Mouse (Mus musculus) hindbrain, embryonic 12.5 days (tissue): ENCODE measurements at regions not wholly inside any gene's neighbourhood (a gene's known extent, or its start where the extent isn't known, plus 50 kb on each side); places are given as distances from the start of the nearest gene placed in this dataset.

Experiments used
- ATAC-seq: fragments of 200-750 bp; cut with Nextera tagmentation; 2 replicates; pipeline ENCODE4 v1.8.0; 2017; ENCODE audit warnings: moderate TSS enrichment; ENCODE audit not compliant: low FRiP score
- H3K27ac ChIP-seq: fragments of 300-500 bp; sonication (generic); 2 replicates; pipeline ENCODE4 v1.5.1; 2016; ENCODE audit warnings: mild to moderate bottlenecking
- H3K27me3 ChIP-seq: fragments of 300-500 bp; sonication (generic); 2 replicates; pipeline ENCODE4 v1.6.1; 2016; ENCODE audit warnings: mild to moderate bottlenecking
- H3K36me3 ChIP-seq: fragments of 300-500 bp; sonication (generic); 2 replicates; pipeline ENCODE4 v1.6.1; 2016; ENCODE audit warnings: mild to moderate bottlenecking
- H3K4me1 ChIP-seq: fragments of 300-500 bp; sonication (generic); 2 replicates; pipeline ENCODE4 v1.6.1; 2016
- H3K4me2 ChIP-seq: fragments of 300-500 bp; sonication (generic); replicated peaks from 2 replicates; pipeline ENCODE4 v1.6.1; 2016; ENCODE audit warnings: mild to moderate bottlenecking
- H3K4me3 ChIP-seq: fragments of 300-500 bp; sonication (generic); 2 replicates; pipeline ENCODE4 v1.5.1; 2016; ENCODE audit warnings: mild to moderate bottlenecking
- H3K9ac ChIP-seq: fragments of 300-500 bp; sonication (generic); 2 replicates; pipeline ENCODE4 v1.6.1; 2016; ENCODE audit warnings: mild to moderate bottlenecking, moderate library complexity
- H3K9me3 ChIP-seq: fragments of 300-500 bp; sonication (generic); replicated peaks from 2 replicates; pipeline ENCODE4 v1.6.1; 2016; ENCODE audit warnings: mild to moderate bottlenecking
- WGBS: fragments of 180-500 bp; shearing (Covaris S2); methylation state at CpG from one replicate; pipeline ENCODE4 v1.1.7; 2016; 5-methylcytosine and 5-hydroxymethylcytosine counted together

DNA sequence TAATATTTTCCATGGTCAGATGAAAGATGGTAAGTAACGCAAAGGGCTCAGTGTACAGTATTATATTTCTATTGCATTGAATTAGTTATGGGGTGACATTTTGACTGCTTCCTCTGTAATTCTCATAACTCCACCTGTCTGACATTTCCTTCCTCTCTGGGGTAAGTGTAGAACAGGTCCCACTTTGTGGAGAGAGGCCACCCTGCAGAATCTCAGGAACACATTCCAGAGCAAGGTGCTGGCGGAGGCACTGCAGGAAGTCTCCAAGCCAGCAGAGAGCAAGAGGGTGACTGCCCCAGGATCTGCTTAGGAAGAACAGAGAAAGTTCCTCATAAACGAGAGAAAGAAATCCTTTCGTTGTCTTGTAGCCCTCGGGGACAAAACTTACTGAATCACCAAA, 95.4 kb upstream of the Hes1 start:
- ATAC-seq, result no peak
- 71% methylated on average over 5 of the region's 5 CpGs for WGBS
- Histone ChIP-seq H3K27ac (no peak overlapping the region), H3K9me3 (0 out of 2 replicates have a peak, but pooled peaks cover 3% of the 10 kb centered on the region), H3K4me3 (no peak overlapping the region), H3K36me3 (no peaks in the 10 kb centered on the region), H3K4me2 (no peak overlapping the region), H3K27me3 (peaks cover 11% of the 10 kb centered on the region; the same call in 1 of the 2 replicates), H3K9ac (no peak overlapping the region), H3K4me1 (peaks cover 10% of the 10 kb centered on the region)

- no peak overlapping the region for H3K4me2 ChIP-seq
- WGBS, result 67% methylated on average over 1 of the region's 1 CpGs
- no peaks in the 10 kb centered on the region for H3K9me3 ChIP-seq
- ATAC-seq, result no peak
- H3K9ac ChIP-seq, result no peak overlapping the region
- H3K36me3 ChIP-seq, result no peaks in the 10 kb centered on the region
- H3K27me3 ChIP-seq, result peaks cover 12% of the 10 kb centered on the region
- H3K4me1 ChIP-seq, result peaks cover 11% of the 10 kb centered on the region
- no peak overlapping the region for H3K4me3 ChIP-seq
- H3K27ac ChIP-seq, result no peak overlapping the region
Observed at GRCm38 (mm10) chr16:29972741-29973141, 91.4 kb upstream of the Hes1 start.

- Histone ChIP-seq H3K9ac (no peak overlapping the region), H3K9me3 (no peaks in the 10 kb centered on the region), H3K27me3 (peaks cover 14% of the 10 kb centered on the region), H3K27ac (no peak overlapping the region), H3K36me3 (no peaks in the 10 kb centered on the region), H3K4me3 (no peak overlapping the region), H3K4me2 (no peak overlapping the region), H3K4me1 (peaks cover 13% of the 10 kb centered on the region)
- ATAC-seq, result no peak
- 64% methylated on average over 7 of the region's 7 CpGs for WGBS
Observed at GRCm38 (mm10) chr16:29973250-29973649, 90.9 kb upstream of the Hes1 start.

- no peak for ATAC-seq
- H3K4me1 ChIP-seq, result peaks cover 11% of the 10 kb centered on the region
- no peak overlapping the region for H3K9ac ChIP-seq
- WGBS, result 87% methylated on average over 3 of the region's 3 CpGs
- H3K27me3 ChIP-seq, result peaks cover 26% of the 10 kb centered on the region
- H3K4me3 ChIP-seq, result no peak overlapping the region
- no peak overlapping the region for H3K4me2 ChIP-seq
- no peaks in the 10 kb centered on the region for H3K36me3 ChIP-seq
- no peak overlapping the region for H3K27ac ChIP-seq
- H3K9me3 ChIP-seq, result no peaks in the 10 kb centered on the region
Observed at GRCm38 (mm10) chr16:29975800-29976199, 88.4 kb upstream of the Hes1 start.

DNA sequence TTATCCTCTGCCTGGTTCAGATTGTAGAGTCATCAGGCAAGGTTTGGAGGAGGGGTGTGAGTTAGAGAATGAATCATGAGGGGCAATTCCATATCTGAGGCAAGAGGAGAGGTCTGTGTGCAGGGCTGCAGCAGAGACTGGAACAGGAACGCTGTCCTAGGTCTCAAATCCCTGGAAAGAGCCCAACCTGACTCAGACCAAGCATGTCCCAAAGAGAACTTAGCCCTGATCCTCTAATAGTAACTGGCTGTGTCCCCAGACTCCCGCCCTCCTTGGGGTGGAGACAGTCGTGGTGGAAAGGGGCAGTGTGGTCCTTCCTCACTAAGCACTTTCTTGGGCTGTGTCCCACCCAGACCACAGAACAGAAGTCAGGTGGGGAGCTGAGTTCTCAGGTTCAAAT, 87.2 kb upstream of the Hes1 start:
- H3K4me3 ChIP-seq, result no peak overlapping the region
- peaks cover 11% of the 10 kb centered on the region for H3K4me1 ChIP-seq
- 73% methylated on average over 3 of the region's 3 CpGs for WGBS
- no peak overlapping the region for H3K4me2 ChIP-seq
- ATAC-seq, result no peak
- no peaks in the 10 kb centered on the region for H3K36me3 ChIP-seq
- no peak overlapping the region for H3K27ac ChIP-seq
- no peaks in the 10 kb centered on the region for H3K9me3 ChIP-seq
- no peak overlapping the region for H3K9ac ChIP-seq
- peaks cover 26% of the 10 kb centered on the region for H3K27me3 ChIP-seq

GRCm38 (mm10) chr16:29977711-29978110, 86.5 kb upstream of the Hes1 start:
- 61% methylated on average over 8 of the region's 8 CpGs for whole genome bisulfite sequencing
- no peaks in the 10 kb centered on the region for H3K9me3 ChIP-seq

DNA sequence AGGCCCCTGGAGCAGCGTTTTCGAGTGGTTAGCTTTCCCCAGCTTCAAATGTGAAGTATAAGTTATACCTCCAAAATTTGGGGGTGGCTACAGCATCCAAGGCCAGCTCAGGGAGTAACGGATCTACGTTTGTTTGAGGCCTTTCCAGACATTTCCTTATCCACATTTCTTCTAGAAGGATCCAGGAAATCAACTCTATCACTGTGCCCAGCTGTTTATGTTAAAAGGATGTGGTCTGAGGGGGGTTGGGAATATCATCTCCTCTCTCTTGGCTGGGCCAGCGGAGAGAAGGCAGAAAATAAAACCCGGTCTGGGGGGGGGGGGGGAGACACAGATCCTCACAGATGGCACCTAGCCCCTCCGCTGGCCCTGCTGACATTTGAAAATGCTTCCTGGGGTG, 85.1 kb upstream of the Hes1 start:
- Histone ChIP-seq H3K9ac (no peak overlapping the region), H3K4me1 (peaks cover 4% of the 10 kb centered on the region), H3K36me3 (no peaks in the 10 kb centered on the region), H3K27ac (no peak overlapping the region), H3K27me3 (peaks cover 18% of the 10 kb centered on the region), H3K4me3 (no peak overlapping the region), H3K9me3 (no peaks in the 10 kb centered on the region), H3K4me2 (no peak overlapping the region)
- ATAC-seq, result no peak
- 76% methylated on average over 7 of the region's 7 CpGs for WGBS

More at GRCm38 (mm10) chr16:29977711-29978110, 86.5 kb upstream of the Hes1 start:
- ATAC-seq, result no peak
- Histone ChIP-seq H3K36me3 (no peaks in the 10 kb centered on the region), H3K4me3 (no peak overlapping the region), H3K27ac (no peak overlapping the region), H3K4me1 (peaks cover 10% of the 10 kb centered on the region), H3K4me2 (no peak overlapping the region), H3K9ac (no peak overlapping the region), H3K27me3 (peaks cover 22% of the 10 kb centered on the region)

GRCm38 (mm10) chr16:29981543-29981942, 82.6 kb upstream of the Hes1 start:
- H3K27me3 ChIP-seq, result peaks cover 15% of the 10 kb centered on the region
- no peak for ATAC-seq
- no peak overlapping the region for H3K27ac ChIP-seq
- H3K4me1 ChIP-seq, result peaks cover 4% of the 10 kb centered on the region; the same call in 1 of the 2 replicates
- H3K4me3 ChIP-seq, result no peak overlapping the region
- no peak overlapping the region for H3K4me2 ChIP-seq
- no peaks in the 10 kb centered on the region for H3K9me3 ChIP-seq
- H3K36me3 ChIP-seq, result no peaks in the 10 kb centered on the region
- H3K9ac ChIP-seq, result no peak overlapping the region
- WGBS, result 87% methylated on average over 7 of the region's 7 CpGs

DNA sequence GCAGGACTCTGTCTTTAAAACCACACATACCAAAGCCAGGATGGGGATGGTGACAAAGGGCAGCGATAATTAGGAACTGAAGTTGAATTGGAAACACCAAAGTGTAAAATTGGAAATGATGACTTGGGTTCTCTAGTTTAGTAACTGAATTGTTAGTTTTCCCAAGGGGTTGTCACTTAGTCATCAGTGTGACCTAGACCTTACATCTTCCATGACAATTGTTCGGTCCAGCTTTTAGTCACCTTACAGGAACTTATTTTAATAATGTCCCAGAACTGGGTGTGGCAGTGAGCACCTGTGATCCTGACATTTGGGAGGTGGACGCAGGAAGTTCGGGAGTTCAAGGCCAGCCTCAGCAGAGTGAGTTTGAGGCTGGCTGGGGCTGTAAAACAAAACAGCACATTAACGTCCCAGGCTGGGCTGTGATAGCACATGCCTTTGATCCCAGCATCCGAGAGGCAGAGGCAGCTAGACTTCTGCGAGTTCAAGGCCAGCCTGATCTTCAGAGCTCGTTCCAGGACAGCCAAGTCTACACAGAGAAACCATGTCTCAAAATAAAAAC, 81.9 kb upstream of the Hes1 start:
- Histone ChIP-seq H3K9me3 (no peaks in the 10 kb centered on the region), H3K9ac (no peak overlapping the region), H3K27ac (no peak overlapping the region), H3K4me1 (peaks cover 4% of the 10 kb centered on the region; the same call in 1 of the 2 replicates), H3K36me3 (no peaks in the 10 kb centered on the region), H3K27me3 (peaks cover 18% of the 10 kb centered on the region), H3K4me3 (no peak overlapping the region), H3K4me2 (no peak overlapping the region)
- ATAC-seq, result no peak
- 91% methylated on average over 8 of the region's 8 CpGs for WGBS

GRCm38 (mm10) chr16:29983161-29983560, 81.0 kb upstream of the Hes1 start:
- H3K4me1 ChIP-seq, result no peaks in the 10 kb centered on the region
- no peak overlapping the region for H3K27ac ChIP-seq
- H3K36me3 ChIP-seq, result no peaks in the 10 kb centered on the region
- 76% methylated on average over 7 of the region's 7 CpGs for WGBS
- no peak overlapping the region for H3K4me2 ChIP-seq
- H3K9ac ChIP-seq, result no peak overlapping the region
- H3K9me3 ChIP-seq, result no peaks in the 10 kb centered on the region
- H3K27me3 ChIP-seq, result peaks cover 19% of the 10 kb centered on the region
- ATAC-seq, result no peak
- no peak overlapping the region for H3K4me3 ChIP-seq

DNA sequence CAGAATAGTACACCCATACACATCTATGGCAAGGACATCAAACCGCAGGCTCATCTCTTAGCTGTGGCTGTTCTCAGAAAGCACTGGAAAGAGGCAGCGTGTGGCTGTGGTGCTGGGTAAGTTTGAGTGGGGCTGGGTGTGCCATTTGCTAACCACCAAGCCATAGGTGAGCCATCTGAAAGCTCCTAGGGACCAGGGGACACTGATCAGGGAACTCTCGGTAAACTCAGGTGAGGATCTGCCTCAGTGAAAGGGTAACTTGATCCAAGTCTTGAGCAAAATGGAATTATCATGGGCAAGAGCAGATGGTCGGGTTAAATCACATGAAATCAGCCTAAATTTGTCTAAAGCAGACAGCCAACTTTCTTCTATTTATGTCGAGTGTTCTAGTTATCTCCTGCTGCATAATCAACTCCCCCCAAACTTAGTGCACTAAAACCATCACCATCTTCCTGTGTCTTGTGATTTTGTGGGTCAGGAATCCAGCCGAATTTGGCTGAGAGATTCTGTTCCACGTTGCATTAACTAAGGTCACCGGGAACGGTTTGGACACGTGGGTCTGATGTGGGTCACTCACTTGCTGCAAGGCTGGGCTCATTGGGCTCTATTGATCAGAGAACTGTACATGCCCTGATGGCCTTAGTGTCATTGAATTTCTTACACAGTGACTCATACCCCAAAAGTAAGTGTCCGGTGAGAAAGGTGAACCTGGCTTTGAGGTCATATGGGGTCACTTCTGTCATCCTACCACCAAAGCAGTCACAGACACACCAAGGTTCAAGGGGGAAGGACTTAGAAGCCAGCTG, 78.9 kb upstream of the Hes1 start:
- ATAC-seq, result no peak
- Histone ChIP-seq H3K27me3 (peaks cover 9% of the 10 kb centered on the region; the same call in 1 of the 2 replicates), H3K4me3 (no peak overlapping the region), H3K4me2 (no peak overlapping the region), H3K9me3 (no peaks in the 10 kb centered on the region), H3K36me3 (no peaks in the 10 kb centered on the region), H3K9ac (no peak overlapping the region), H3K27ac (no peak overlapping the region), H3K4me1 (no peaks in the 10 kb centered on the region)
- WGBS, result 90% methylated on average over 11 of the region's 11 CpGs

DNA sequence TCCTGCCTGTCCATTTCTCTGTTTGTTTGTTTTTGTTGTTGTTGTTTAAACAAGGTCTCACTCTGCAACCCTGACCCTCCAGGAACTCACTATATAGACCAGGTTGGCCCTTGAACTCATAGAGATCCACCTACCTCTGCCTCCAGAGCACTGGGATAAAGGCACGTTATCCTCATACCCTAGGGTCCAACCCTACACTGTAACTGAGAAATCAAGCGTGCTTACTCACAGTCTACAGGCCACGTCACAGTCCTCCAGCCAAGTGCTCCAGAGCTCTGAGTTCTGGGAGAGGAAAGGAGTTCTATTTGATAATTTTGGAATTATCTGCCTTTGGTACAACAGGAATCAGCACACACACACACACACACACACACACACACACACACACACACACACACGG, 76.6 kb upstream of the Hes1 start:
- Histone ChIP-seq H3K4me2 (no peak overlapping the region), H3K4me3 (no peak overlapping the region), H3K27me3 (peaks cover 13% of the 10 kb centered on the region), H3K4me1 (no peaks in the 10 kb centered on the region), H3K9ac (no peak overlapping the region), H3K27ac (no peak overlapping the region), H3K36me3 (no peaks in the 10 kb centered on the region), H3K9me3 (no peaks in the 10 kb centered on the region)
- ATAC-seq, result no peak
- 85% methylated on average over 4 of the region's 4 CpGs for WGBS

GRCm38 (mm10) chr16:29987999-29988398, 76.2 kb upstream of the Hes1 start:
- Histone ChIP-seq H3K4me2 (no peak overlapping the region), H3K36me3 (no peaks in the 10 kb centered on the region), H3K9ac (no peak overlapping the region), H3K27ac (no peak overlapping the region), H3K4me3 (no peak overlapping the region), H3K9me3 (no peaks in the 10 kb centered on the region), H3K27me3 (peaks cover 13% of the 10 kb centered on the region), H3K4me1 (no peaks in the 10 kb centered on the region)
- WGBS, result 97% methylated on average over 6 of the region's 6 CpGs
- ATAC-seq, result no peak
